Mouse (Mus musculus) midbrain, embryonic 10.5 days (tissue): Measurements from ENCODE around the gene Gmds. TPM values are rescaled to one million over a fixed set of nuclear protein-coding genes. Genes with fewer than 3 reads are reported as not detected.

Experiments
- DNase-seq: peaks from one replicate; pipeline ENCODE4 v3.0.0-alpha.2; 2017; ENCODE audit warnings: low spot score
- H3K27ac ChIP-seq: fragments of 300-500 bp; sonication (generic); replicated peaks from 2 replicates; pipeline ENCODE4 v1.5.1; 2016; ENCODE audit warnings: mild to moderate bottlenecking
- H3K27me3 ChIP-seq: fragments of 300-500 bp; sonication (generic); 2 replicates; pipeline ENCODE4 v1.6.1; 2016; ENCODE audit warnings: low read depth, mild to moderate bottlenecking; ENCODE audit not compliant: poor library complexity, severe bottlenecking
- H3K36me3 ChIP-seq: fragments of 300-500 bp; sonication (generic); 2 replicates; pipeline ENCODE4 v1.6.1; 2016; ENCODE audit warnings: mild to moderate bottlenecking, moderate library complexity
- H3K4me1 ChIP-seq: fragments of 300-500 bp; sonication (generic); 2 replicates; pipeline ENCODE4 v1.6.1; 2016
- H3K4me3 ChIP-seq: fragments of 300-500 bp; sonication (generic); 2 replicates; pipeline ENCODE4 v1.5.1; 2016; ENCODE audit warnings: mild to moderate bottlenecking, moderate library complexity
- H3K9me3 ChIP-seq: fragments of 300-500 bp; sonication (generic); replicated peaks from 2 replicates; pipeline ENCODE4 v1.6.1; 2016; ENCODE audit warnings: mild to moderate bottlenecking
- WGBS: fragments of 180-500 bp; shearing (Covaris S2); methylation state at CpG from one replicate; pipeline ENCODE4 v1.1.7; 2016; 5-methylcytosine and 5-hydroxymethylcytosine counted together
- polyA plus RNA-seq: library from polyadenylated mRNA; unstranded; fragments of >200 nt; fragmentation: Nextera tagmentation; extraction: Ambion mirVana; gene quantifications from 2 replicates; pipeline ENCODE4 v1.2.1, GENCODE M21; 2016

The Gmds gene
- polyA plus RNA-seq, 1 experiment from 2014 or later, result 29.9 TPM

- 77% methylated on average over 2 of the region's 2 CpGs for WGBS
- DNase-seq, result no peak
These were observed 160.6 kb downstream of the Gmds start for GRCm38 (mm10) chr13:32177852-32178453.

GRCm38 (mm10) chr13:32175028-32175427 lies 163.5 kb downstream of the Gmds start:
- 87% methylated on average over 2 of the region's 2 CpGs for WGBS
- H3K4me3 ChIP-seq, result no peak overlapping the region
- H3K4me1 ChIP-seq, result peaks cover 7% of the 10 kb centered on the region

More at GRCm38 (mm10) chr13:32177852-32178453, 160.6 kb downstream of the Gmds start:
- Histone ChIP-seq H3K36me3 (no peaks in the 10 kb centered on the region), H3K9me3 (no peaks in the 10 kb centered on the region; the same call in 1 of the 2 replicates), H3K4me3 (no peak overlapping the region), H3K27ac (no peak overlapping the region), H3K4me1 (peaks cover 10% of the 10 kb centered on the region), H3K27me3 (no peaks in the 10 kb centered on the region)

GRCm38 (mm10) chr13:32169173-32169572 lies 169.4 kb downstream of the Gmds start:
- H3K4me1 ChIP-seq, result peaks cover 5% of the 10 kb centered on the region; the same call in 1 of the 2 replicates
- DNase-seq, result no peak
- H3K4me3 ChIP-seq, result no peak overlapping the region
- WGBS, result 49% methylated on average over 5 of the region's 5 CpGs
- H3K36me3 ChIP-seq, result no peaks in the 10 kb centered on the region
- H3K9me3 ChIP-seq, result no peaks in the 10 kb centered on the region
- H3K27me3 ChIP-seq, result no peaks in the 10 kb centered on the region
- H3K27ac ChIP-seq, result no peak overlapping the region

More at GRCm38 (mm10) chr13:32175028-32175427, 163.5 kb downstream of the Gmds start:
- DNase-seq, result no peak
- H3K27me3 ChIP-seq, result no peaks in the 10 kb centered on the region
- H3K27ac ChIP-seq, result no peak overlapping the region
- H3K9me3 ChIP-seq, result no peaks in the 10 kb centered on the region
- no peaks in the 10 kb centered on the region for H3K36me3 ChIP-seq

- Histone ChIP-seq H3K4me3 (no peak overlapping the region), H3K27me3 (no peaks in the 10 kb centered on the region), H3K36me3 (no peaks in the 10 kb centered on the region), H3K9me3 (no peaks in the 10 kb centered on the region), H3K27ac (no peak overlapping the region), H3K4me1 (peaks cover 5% of the 10 kb centered on the region; the same call in 1 of the 2 replicates)
- 90% methylated on average over 6 of the region's 6 CpGs for WGBS
- DNase-seq, result no peak
These were observed 170.7 kb downstream of the Gmds start for GRCm38 (mm10) chr13:32167806-32168205.

GRCm38 (mm10) chr13:32165581-32165980 lies 173.0 kb downstream of the Gmds start:
- Histone ChIP-seq H3K27ac (no peak overlapping the region), H3K4me3 (no peak overlapping the region), H3K27me3 (no peaks in the 10 kb centered on the region), H3K36me3 (no peaks in the 10 kb centered on the region), H3K9me3 (no peaks in the 10 kb centered on the region), H3K4me1 (peaks cover 5% of the 10 kb centered on the region; the same call in 1 of the 2 replicates)
- no peak for DNase-seq
- 71% methylated on average over 2 of the region's 2 CpGs for WGBS

- H3K27me3 ChIP-seq, result no peaks in the 10 kb centered on the region
- WGBS, result 67% methylated on average over 2 of the region's 2 CpGs
- H3K9me3 ChIP-seq, result no peaks in the 10 kb centered on the region
- no peak for DNase-seq
- H3K36me3 ChIP-seq, result no peaks in the 10 kb centered on the region
- no peaks in the 10 kb centered on the region for H3K4me1 ChIP-seq
- no peak overlapping the region for H3K4me3 ChIP-seq
- no peak overlapping the region for H3K27ac ChIP-seq
These were observed 177.0 kb downstream of the Gmds start for GRCm38 (mm10) chr13:32161567-32161966.

GRCm38 (mm10) chr13:32158240-32158639 lies 180.3 kb downstream of the Gmds start:
- Histone ChIP-seq H3K27me3 (no peaks in the 10 kb centered on the region), H3K9me3 (no peaks in the 10 kb centered on the region), H3K4me1 (no peaks in the 10 kb centered on the region), H3K27ac (no peak overlapping the region), H3K4me3 (no peak overlapping the region), H3K36me3 (no peaks in the 10 kb centered on the region)
- 84% methylated on average over 2 of the region's 2 CpGs for WGBS
- DNase-seq, result no peak

- Histone ChIP-seq H3K9me3 (no peaks in the 10 kb centered on the region), H3K36me3 (no peaks in the 10 kb centered on the region), H3K27ac (no peak overlapping the region), H3K27me3 (no peaks in the 10 kb centered on the region), H3K4me1 (no peaks in the 10 kb centered on the region), H3K4me3 (no peak overlapping the region)
- no peak for DNase-seq
- WGBS, result 76% methylated on average over 1 of the region's 1 CpGs
These were observed 192.6 kb downstream of the Gmds start for GRCm38 (mm10) chr13:32145916-32146315.

- Histone ChIP-seq H3K4me3 (no peak overlapping the region), H3K27ac (no peak overlapping the region), H3K4me1 (no peaks in the 10 kb centered on the region), H3K27me3 (no peaks in the 10 kb centered on the region), H3K9me3 (no peaks in the 10 kb centered on the region), H3K36me3 (no peaks in the 10 kb centered on the region)
- DNase-seq, result no peak
- 68% methylated on average over 2 of the region's 2 CpGs for WGBS
These were observed 193.4 kb downstream of the Gmds start for GRCm38 (mm10) chr13:32145179-32145578.

- WGBS, result 80% methylated on average over 3 of the region's 3 CpGs
- Histone ChIP-seq H3K4me3 (no peak overlapping the region), H3K27ac (no peak overlapping the region), H3K4me1 (no peaks in the 10 kb centered on the region), H3K9me3 (no peaks in the 10 kb centered on the region), H3K27me3 (no peaks in the 10 kb centered on the region), H3K36me3 (no peaks in the 10 kb centered on the region)
- no peak for DNase-seq
These were observed 194.9 kb downstream of the Gmds start for GRCm38 (mm10) chr13:32143651-32144050.

GRCm38 (mm10) chr13:32134663-32135273 lies 203.8 kb downstream of the Gmds start:
- 0 out of 2 replicates have a peak, but pooled peaks cover 6% of the 10 kb centered on the region for H3K4me1 ChIP-seq
- no peak overlapping the region for H3K4me3 ChIP-seq
- DNase-seq, result no peak
- WGBS, result 79% methylated on average over 4 of the region's 4 CpGs
- H3K27ac ChIP-seq, result no peak overlapping the region
- H3K36me3 ChIP-seq, result no peaks in the 10 kb centered on the region
- no peaks in the 10 kb centered on the region for H3K9me3 ChIP-seq
- H3K27me3 ChIP-seq, result no peaks in the 10 kb centered on the region

- Histone ChIP-seq H3K27me3 (no peaks in the 10 kb centered on the region), H3K36me3 (no peaks in the 10 kb centered on the region), H3K27ac (no peak overlapping the region), H3K9me3 (no peaks in the 10 kb centered on the region), H3K4me1 (0 out of 2 replicates have a peak, but pooled peaks cover 5% of the 10 kb centered on the region), H3K4me3 (no peak overlapping the region)
- 93% methylated on average over 1 of the region's 1 CpGs for WGBS
- DNase-seq, result no peak
These were observed 208.6 kb downstream of the Gmds start for GRCm38 (mm10) chr13:32129970-32130369.

- WGBS, result 76% methylated on average over 1 of the region's 1 CpGs
- Histone ChIP-seq H3K27me3 (no peaks in the 10 kb centered on the region), H3K4me1 (no peaks in the 10 kb centered on the region), H3K36me3 (no peaks in the 10 kb centered on the region), H3K27ac (no peak overlapping the region), H3K4me3 (no peak overlapping the region), H3K9me3 (no peaks in the 10 kb centered on the region)
- DNase-seq, result no peak
These were observed 220.2 kb downstream of the Gmds start for GRCm38 (mm10) chr13:32118386-32118785.
